Mouse (Mus musculus) forebrain, embryonic 12.5 days (tissue): ENCODE measurements around the gene Rad23b. TPM values are rescaled to one million over a fixed set of nuclear protein-coding genes. Genes with fewer than 3 reads are reported as not detected.
A peak's percentile ranks its signal among the peaks of the same experiment; 100 is the strongest.

ENCODE experiments used
- ATAC-seq: fragments of 200-750 bp; cut with Nextera tagmentation; 2 replicates; pipeline ENCODE4 v1.8.0; 2017; ENCODE audit warnings: moderate TSS enrichment; ENCODE audit not compliant: low FRiP score
- H3K27ac ChIP-seq: fragments of 300-500 bp; sonication (generic); 2 replicates; pipeline ENCODE4 v1.5.1; 2016; ENCODE audit warnings: mild to moderate bottlenecking
- H3K27me3 ChIP-seq: fragments of 300-500 bp; sonication (generic); 2 replicates; pipeline ENCODE4 v1.6.1; 2016; ENCODE audit warnings: mild to moderate bottlenecking
- H3K36me3 ChIP-seq: fragments of 300-500 bp; sonication (generic); replicated peaks from 2 replicates; pipeline ENCODE4 v1.6.1; 2016; ENCODE audit warnings: mild to moderate bottlenecking
- H3K4me1 ChIP-seq: fragments of 300-500 bp; sonication (generic); 2 replicates; pipeline ENCODE4 v1.6.1; 2016
- H3K4me2 ChIP-seq: fragments of 300-500 bp; sonication (generic); 2 replicates; pipeline ENCODE4 v1.6.1; 2016; ENCODE audit warnings: mild to moderate bottlenecking, moderate library complexity
- H3K4me3 ChIP-seq: fragments of 300-500 bp; sonication (generic); replicated peaks from 2 replicates; pipeline ENCODE4 v1.5.1; 2016; ENCODE audit warnings: mild to moderate bottlenecking
- H3K9ac ChIP-seq: fragments of 300-500 bp; sonication (generic); 2 replicates; pipeline ENCODE4 v1.6.1; 2016; ENCODE audit warnings: mild to moderate bottlenecking
- H3K9me3 ChIP-seq: fragments of 300-500 bp; sonication (generic); 2 replicates; pipeline ENCODE4 v1.6.1; 2016
- WGBS: fragments of 180-500 bp; shearing (Covaris S2); methylation state at CpG from one replicate; pipeline ENCODE4 v1.1.7; 2016; 5-methylcytosine and 5-hydroxymethylcytosine counted together
- polyA plus RNA-seq: library from polyadenylated mRNA; unstranded; fragments of >200 nt; fragmentation: Nextera tagmentation; extraction: Ambion mirVana; gene quantifications from 2 replicates; pipeline ENCODE4 v1.2.1, GENCODE M21; 2016

Rad23b gene
- polyA plus RNA-seq, 1 experiment from 2014 or later = 126 TPM

DNA sequence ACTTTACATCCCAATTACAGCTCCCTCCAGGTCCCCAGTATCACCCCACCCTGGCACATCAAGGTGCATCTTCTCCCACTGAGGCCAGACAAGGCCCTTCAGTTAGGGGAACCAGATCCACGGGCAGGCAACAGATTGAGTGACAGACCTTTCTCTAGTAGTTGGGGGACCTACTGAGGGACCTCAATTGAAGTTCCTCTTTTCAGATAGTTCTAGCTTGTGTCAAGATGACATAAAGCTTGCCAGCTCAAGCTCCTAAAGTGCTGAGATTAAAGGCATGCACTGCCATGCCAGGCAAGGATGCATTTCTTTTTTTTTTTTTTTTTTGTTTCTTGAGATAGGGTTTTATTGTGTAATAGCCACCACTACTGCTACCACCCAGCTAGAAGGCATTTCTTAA lies 16.2 kb downstream of the Rad23b start:
- WGBS = 59% methylated on average over 1 of the region's 1 CpGs
- Histone ChIP-seq H3K4me3 (no peak overlapping the region), H3K4me1 (peaks cover 3% of the 10 kb centered on the region; the same call in 1 of the 2 replicates), H3K4me2 (no peak overlapping the region), H3K9ac (no peak overlapping the region), H3K36me3 (peaks cover 8% of the 10 kb centered on the region), H3K27me3 (no peaks in the 10 kb centered on the region), H3K27ac (no peak overlapping the region), H3K9me3 (no peaks in the 10 kb centered on the region)
- no peak for ATAC-seq

DNA sequence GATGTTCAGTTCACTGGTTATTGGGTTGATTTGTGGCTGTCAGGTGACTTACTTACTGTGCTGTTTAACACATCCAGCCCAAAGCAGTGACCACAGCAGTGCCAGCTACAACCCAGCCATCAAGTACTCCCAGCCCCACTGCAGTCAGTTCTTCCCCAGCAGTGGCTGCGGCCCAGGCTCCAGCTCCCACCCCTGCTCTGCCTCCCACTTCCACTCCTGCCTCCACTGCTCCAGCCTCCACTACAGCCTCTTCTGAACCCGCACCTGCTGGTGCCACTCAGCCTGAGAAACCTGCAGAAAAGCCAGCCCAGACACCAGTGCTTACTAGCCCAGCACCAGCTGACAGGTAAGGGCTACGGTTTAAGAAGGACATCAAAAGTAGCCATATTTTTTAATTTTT lies 20.3 kb downstream of the Rad23b start:
- Histone ChIP-seq H3K9ac (no peak overlapping the region), H3K4me3 (no peak overlapping the region), H3K36me3 (peaks cover 20% of the 10 kb centered on the region), H3K4me1 (peaks cover 3% of the 10 kb centered on the region; the same call in 1 of the 2 replicates), H3K9me3 (no peaks in the 10 kb centered on the region), H3K27ac (no peak overlapping the region), H3K27me3 (no peaks in the 10 kb centered on the region), H3K4me2 (no peak overlapping the region)
- ATAC-seq = no peak
- 98% methylated on average over 3 of the region's 3 CpGs for WGBS

GRCm38 (mm10) chr4:55371355-55371754 lies 21.5 kb downstream of the Rad23b start:
- no peak for ATAC-seq
- 90% methylated on average over 7 of the region's 7 CpGs for WGBS
- no peaks in the 10 kb centered on the region for H3K27me3 ChIP-seq
- peaks cover 20% of the 10 kb centered on the region for H3K36me3 ChIP-seq
- no peak overlapping the region for H3K4me2 ChIP-seq
- H3K4me3 ChIP-seq = no peak overlapping the region
- no peaks in the 10 kb centered on the region for H3K4me1 ChIP-seq
- no peak overlapping the region for H3K27ac ChIP-seq
- H3K9ac ChIP-seq = no peak overlapping the region
- H3K9me3 ChIP-seq = no peaks in the 10 kb centered on the region

DNA sequence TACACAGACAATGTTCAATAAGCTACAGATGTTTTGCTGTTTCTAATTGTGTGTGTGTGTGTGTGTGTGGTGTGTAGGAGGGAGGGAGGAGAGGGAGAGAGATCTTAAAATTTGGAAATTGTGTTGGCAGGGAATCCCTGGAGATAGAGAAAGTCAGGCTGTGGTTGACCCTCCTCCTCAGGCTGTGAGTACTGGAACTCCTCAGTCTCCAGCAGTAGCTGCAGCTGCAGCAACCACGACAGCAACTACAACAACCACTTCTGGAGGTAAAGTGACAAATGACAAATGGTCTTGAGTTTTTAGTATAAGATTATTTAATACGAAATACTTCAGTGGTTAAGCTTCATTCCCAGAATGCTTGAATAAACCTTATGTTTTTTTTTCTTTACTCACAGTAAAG lies 32.5 kb downstream of the Rad23b start:
- no peak overlapping the region for H3K4me2 ChIP-seq
- peaks cover 82% of the 10 kb centered on the region for H3K36me3 ChIP-seq
- no peak overlapping the region for H3K27ac ChIP-seq
- no peak overlapping the region for H3K4me3 ChIP-seq
- ATAC-seq = no peak
- no peaks in the 10 kb centered on the region for H3K9me3 ChIP-seq
- no peaks in the 10 kb centered on the region for H3K4me1 ChIP-seq
- no peaks in the 10 kb centered on the region for H3K27me3 ChIP-seq
- WGBS = 95% methylated on average over 2 of the region's 2 CpGs
- H3K9ac ChIP-seq = no peak overlapping the region

GRCm38 (mm10) chr4:55386768-55387167 lies 36.9 kb downstream of the Rad23b start:
- Histone ChIP-seq H3K9ac (no peak overlapping the region), H3K9me3 (no peaks in the 10 kb centered on the region), H3K36me3 (peaks cover 66% of the 10 kb centered on the region), H3K27ac (no peak overlapping the region), H3K27me3 (no peaks in the 10 kb centered on the region), H3K4me2 (no peak overlapping the region), H3K4me1 (no peaks in the 10 kb centered on the region), H3K4me3 (no peak overlapping the region)
- no peak for ATAC-seq
- WGBS = 86% methylated on average over 2 of the region's 2 CpGs

DNA sequence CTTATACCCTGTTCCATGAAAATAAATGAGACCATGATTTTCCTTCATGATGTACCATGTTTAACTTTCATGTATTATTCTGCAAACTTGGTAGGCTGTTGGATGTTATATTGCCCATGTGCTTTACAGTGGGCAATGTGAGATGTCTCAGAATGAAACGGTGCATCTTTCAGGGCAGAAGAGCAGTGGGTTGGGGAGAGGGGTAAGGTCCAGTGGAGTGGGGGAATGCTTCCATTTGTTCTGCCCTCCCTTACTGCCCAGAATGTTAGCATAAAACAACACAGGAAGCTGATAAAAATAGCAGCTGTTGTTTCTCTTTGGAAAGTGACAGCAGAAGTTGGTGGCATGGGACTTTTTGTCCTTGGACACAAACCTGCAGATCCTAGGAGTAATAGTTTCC lies 41.6 kb downstream of the Rad23b start:
- Histone ChIP-seq H3K27me3 (no peaks in the 10 kb centered on the region), H3K4me1 (no peaks in the 10 kb centered on the region), H3K4me2 (no peak overlapping the region), H3K9me3 (no peaks in the 10 kb centered on the region), H3K27ac (no peak overlapping the region), H3K9ac (no peak overlapping the region), H3K4me3 (no peak overlapping the region), H3K36me3 (peaks cover 28% of the 10 kb centered on the region)
- 93% methylated on average over 1 of the region's 1 CpGs for WGBS
- no peak for ATAC-seq

DNA sequence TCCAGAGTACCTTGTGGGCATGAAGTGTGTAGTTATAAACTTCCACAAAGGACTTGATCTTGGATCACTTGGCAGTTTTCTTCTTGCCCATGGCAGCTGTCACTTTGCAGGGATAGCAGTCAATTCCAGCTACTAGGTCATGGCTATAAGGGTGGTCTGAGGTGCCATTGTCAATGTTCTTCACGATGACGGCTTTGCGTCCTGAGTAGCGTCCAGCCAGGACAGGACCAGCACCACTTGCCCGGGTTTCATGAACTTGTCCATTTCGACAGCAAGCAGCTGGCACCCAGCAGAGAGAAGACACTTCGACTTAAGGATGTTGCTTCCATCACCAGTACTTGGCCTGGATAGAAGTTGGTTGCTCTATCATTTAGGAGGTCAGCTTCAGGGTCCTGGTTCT lies 42.6 kb downstream of the Rad23b start:
- 91% methylated on average over 7 of the region's 7 CpGs for WGBS
- H3K27ac ChIP-seq = no peak overlapping the region
- no peaks in the 10 kb centered on the region for H3K9me3 ChIP-seq
- H3K36me3 ChIP-seq = peaks cover 22% of the 10 kb centered on the region
- ATAC-seq = no peak
- no peak overlapping the region for H3K4me2 ChIP-seq
- no peak overlapping the region for H3K9ac ChIP-seq
- H3K4me3 ChIP-seq = no peak overlapping the region
- H3K27me3 ChIP-seq = no peaks in the 10 kb centered on the region
- H3K4me1 ChIP-seq = no peaks in the 10 kb centered on the region

DNA sequence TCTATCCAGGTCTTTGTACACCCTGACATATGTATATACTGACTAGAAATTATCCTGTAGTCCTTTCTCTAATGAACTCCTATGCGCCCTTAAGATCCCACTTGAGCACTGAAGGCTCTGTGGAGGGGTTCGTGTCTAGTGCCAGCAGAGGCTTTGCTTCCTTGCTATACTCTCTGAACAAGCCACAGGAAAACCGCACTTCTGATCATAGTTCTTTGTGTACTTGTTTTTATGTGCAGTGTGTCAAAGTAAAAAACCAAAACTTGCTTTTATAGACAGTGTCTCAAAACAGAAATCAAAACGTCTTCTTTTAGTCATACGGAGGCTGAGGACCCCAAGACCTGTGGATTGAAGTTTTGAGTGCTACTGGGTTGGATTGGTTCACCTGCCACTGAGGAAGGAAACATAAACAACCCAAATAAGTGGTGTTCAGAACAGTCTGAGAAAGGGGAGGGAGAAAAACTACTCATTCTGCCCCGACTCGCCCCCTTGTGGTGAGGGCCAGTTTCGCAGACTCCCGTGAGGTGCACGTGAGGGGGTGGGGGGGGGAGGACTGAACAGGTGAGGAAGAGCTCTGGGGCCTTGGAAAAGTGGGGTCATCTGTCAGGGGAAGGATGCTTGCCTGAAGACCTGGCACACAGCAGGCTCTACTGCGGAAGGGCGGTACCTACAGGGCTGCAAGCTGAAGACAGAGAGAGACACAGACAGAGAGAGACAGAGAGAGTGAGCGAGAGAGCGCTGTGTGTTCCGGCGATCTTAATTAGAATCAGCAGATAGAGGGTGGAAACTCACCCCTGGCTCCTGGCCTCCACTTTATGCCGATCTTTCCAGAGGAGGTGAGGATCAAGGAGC lies 48.3 kb downstream of the Rad23b start:
- Histone ChIP-seq H3K4me1 (peaks cover 5% of the 10 kb centered on the region; the same call in 1 of the 2 replicates), H3K9ac (no peak overlapping the region), H3K36me3 (no peaks in the 10 kb centered on the region), H3K4me3 (no peak overlapping the region), H3K4me2 (peak overlapping the region; percentile 17; the same call in 1 of the 2 replicates), H3K9me3 (no peaks in the 10 kb centered on the region), H3K27me3 (no peaks in the 10 kb centered on the region), H3K27ac (no peak overlapping the region)
- 38% methylated on average over 17 of the region's 17 CpGs for WGBS
- ATAC-seq = 0 out of 2 replicates have a peak, but pooled peaks have one; percentile 36

- Histone ChIP-seq H3K9me3 (no peaks in the 10 kb centered on the region), H3K36me3 (no peaks in the 10 kb centered on the region), H3K4me3 (no peak overlapping the region), H3K27ac (no peak overlapping the region), H3K4me1 (peaks cover 5% of the 10 kb centered on the region; the same call in 1 of the 2 replicates), H3K27me3 (no peaks in the 10 kb centered on the region), H3K4me2 (no peak overlapping the region), H3K9ac (no peak overlapping the region)
- 87% methylated on average over 11 of the region's 11 CpGs for WGBS
- ATAC-seq = no peak
These were observed 49.1 kb downstream of the Rad23b start for GRCm38 (mm10) chr4:55398901-55399300.

DNA sequence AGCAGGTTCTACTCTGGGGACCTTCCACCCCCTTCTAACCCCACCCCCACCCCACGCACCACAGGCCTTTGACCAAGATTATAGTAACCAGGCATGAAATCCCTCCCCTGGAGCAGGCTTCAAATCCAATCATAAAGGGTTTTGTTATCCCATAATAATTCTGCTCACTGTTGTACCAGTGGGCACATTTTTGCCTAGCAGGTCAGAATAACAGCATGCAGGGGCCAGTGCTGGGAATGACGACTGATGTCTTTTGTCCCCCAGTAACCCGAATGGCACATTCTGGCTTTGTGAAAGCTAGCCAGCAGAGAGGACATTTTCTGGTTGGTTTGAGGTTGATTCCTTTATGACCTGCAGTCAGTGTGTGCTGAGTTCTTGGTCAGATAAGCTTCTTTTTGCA lies 55.5 kb downstream of the Rad23b start:
- no peak for ATAC-seq
- Histone ChIP-seq H3K4me2 (no peak overlapping the region), H3K27ac (no peak overlapping the region), H3K9me3 (no peaks in the 10 kb centered on the region), H3K4me1 (peaks cover 5% of the 10 kb centered on the region; the same call in 1 of the 2 replicates), H3K4me3 (no peak overlapping the region), H3K9ac (no peak overlapping the region), H3K36me3 (no peaks in the 10 kb centered on the region), H3K27me3 (no peaks in the 10 kb centered on the region)
- WGBS = 29% methylated on average over 3 of the region's 3 CpGs

DNA sequence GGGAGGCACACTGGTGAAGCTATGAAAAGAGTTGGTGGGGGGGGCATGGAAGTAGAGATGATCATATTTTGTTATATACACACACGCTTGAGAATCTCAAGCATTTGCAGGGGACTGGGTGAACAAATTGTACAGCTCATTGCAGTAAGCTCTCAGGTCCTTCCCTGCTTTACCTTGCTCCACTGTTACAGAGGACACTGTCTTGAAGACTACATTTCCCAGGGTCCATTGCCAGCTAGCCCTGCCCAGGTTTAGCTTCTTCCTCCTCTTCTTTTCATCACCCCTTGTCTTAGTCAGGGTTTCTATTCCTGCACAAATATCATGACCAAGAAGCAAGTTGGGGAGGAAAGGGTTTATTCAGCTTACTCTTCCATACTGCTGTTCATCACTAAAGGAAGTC lies 56.7 kb downstream of the Rad23b start:
- Histone ChIP-seq H3K9me3 (no peaks in the 10 kb centered on the region), H3K9ac (no peak overlapping the region), H3K27ac (no peak overlapping the region), H3K4me2 (no peak overlapping the region), H3K4me1 (peaks cover 5% of the 10 kb centered on the region; the same call in 1 of the 2 replicates), H3K36me3 (no peaks in the 10 kb centered on the region), H3K27me3 (no peaks in the 10 kb centered on the region), H3K4me3 (no peak overlapping the region)
- ATAC-seq = no peak
- WGBS = 79% methylated on average over 1 of the region's 1 CpGs

DNA sequence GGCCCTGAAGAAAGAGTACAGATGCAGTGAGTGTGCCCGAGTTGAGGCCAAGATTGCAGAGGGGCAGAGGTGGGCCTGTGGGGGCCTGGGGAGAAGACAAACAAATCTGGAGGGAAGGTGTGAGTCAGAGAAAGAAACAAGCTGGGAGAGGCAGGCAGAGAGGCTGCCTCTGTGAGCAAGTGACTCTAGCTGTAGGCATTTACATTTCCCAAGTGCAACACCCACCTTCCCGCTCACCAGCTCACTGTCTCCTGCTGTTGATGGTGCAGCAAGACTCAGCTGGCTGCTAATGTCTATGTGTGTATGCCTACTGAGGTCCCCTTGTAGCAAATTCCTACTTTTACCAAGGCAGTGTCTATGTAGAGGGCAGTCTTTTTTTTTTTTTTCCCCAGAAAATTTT lies 58.2 kb downstream of the Rad23b start:
- peaks cover 5% of the 10 kb centered on the region; the same call in 1 of the 2 replicates for H3K4me1 ChIP-seq
- H3K27ac ChIP-seq = no peak overlapping the region
- H3K9me3 ChIP-seq = no peaks in the 10 kb centered on the region
- H3K27me3 ChIP-seq = no peaks in the 10 kb centered on the region
- no peak overlapping the region for H3K4me3 ChIP-seq
- H3K4me2 ChIP-seq = no peak overlapping the region
- H3K36me3 ChIP-seq = no peaks in the 10 kb centered on the region
- 75% methylated on average over 2 of the region's 2 CpGs for WGBS
- ATAC-seq = no peak
- H3K9ac ChIP-seq = no peak overlapping the region

- Histone ChIP-seq H3K9ac (no peak overlapping the region), H3K27me3 (no peaks in the 10 kb centered on the region), H3K4me2 (no peak overlapping the region), H3K4me1 (peaks cover 5% of the 10 kb centered on the region; the same call in 1 of the 2 replicates), H3K27ac (no peak overlapping the region), H3K36me3 (no peaks in the 10 kb centered on the region), H3K9me3 (no peaks in the 10 kb centered on the region), H3K4me3 (no peak overlapping the region)
- no peak for ATAC-seq
- WGBS = 95% methylated on average over 16 of the region's 16 CpGs
These were observed 59.2 kb downstream of the Rad23b start for GRCm38 (mm10) chr4:55409025-55409424.
